Mouse (Mus musculus): ENCODE data around the gene Gabrr1.

The Gabrr1 gene

DNA sequence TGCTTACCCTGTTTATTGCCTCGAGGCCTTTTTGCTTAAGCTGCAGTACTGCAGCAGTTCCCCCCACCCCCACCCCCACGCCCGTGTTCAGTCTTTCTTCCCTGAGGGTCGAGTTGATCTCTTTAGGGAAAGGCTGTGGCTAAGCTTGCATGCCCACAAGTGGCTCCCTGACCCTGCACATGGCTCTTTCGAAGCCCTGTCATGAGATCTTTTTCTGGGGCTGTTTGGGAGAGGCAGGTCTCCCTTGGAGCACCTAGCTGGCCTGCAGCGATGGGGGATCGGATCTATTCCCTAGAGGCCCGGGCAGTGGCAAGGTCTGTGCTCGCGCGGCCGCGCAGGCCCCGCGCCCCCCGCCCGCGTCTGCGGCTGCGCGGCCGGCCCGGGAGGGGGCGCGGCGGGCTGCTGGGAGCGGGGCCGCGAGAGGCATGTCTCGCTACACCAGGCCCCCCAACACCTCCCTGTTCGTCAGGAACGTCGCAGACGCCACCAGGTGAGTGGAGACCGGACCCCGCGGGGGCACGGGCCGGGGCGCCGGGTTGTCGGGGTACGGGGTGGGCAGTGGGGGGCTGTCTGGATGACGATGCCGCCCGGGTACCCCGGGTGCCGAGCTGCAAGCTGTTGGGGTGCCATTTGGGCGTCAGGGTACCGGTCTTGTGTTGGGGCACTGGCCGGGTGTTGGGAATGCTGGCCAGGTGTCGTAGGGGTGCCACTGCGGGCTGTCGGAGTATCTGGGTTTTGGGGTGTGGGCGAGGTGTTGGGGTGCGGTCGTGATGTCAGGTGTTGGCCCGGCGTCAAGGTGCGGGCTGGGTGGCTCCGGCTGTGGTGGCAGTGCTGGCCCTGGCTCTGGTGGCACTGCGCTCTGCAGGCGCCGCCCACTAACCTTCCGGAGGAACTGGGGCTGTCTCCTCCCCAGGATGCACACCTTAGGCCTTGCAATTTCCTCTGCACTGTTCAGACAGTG lies 76.8 kb downstream of the Gabrr1 start, which contains the start of gene Srsf12:
Gene Srsf12 (plus strand): TSS at position 111 of the 961 bp plus-strand sequence.
- no peak for DNase-seq
